Mouse (Mus musculus): ENCODE results near the gene Fcnb. TPM values are rescaled to one million over a fixed set of nuclear protein-coding genes. Genes with fewer than 3 reads are reported as not detected.

Gene Fcnb
- polyA plus RNA-seq, 1 experiment from 2014 or later: 13.1 TPM

DNA sequence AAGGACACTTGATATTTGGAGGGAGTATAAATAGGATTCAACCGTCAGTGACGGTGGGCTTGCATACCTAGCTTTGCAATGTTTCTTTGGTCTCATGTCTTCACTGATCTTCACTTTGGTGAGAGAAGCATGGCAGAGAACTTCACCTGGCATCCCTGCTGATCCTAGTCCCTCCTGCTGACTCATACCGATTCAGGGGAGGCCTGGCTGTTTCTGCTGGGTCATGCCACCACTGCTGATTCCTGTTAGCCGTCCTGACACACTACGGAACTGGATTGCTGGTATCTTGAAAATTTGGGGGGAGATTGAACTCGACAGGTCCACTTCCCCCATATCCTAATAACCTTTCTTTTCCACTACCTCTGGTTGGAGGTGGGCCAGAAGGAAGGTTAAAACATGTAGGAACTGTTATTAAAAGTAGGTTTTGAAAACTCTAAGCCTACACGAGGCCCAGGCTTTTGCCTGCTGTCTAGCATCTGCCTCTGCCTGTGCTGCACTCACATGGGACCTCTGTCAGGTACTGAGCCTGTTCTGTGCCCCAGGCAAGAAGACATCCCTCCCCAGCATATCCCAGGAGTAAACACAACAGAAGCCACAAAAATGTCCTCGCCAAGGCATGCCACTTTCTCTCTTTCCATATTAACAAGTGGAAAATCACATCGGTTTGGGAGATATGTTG, 39.6 kb downstream of the Fcnb start:
- DNase-seq: peak; percentile 59
- Histone ChIP-seq H3K9me3 (replicated peaks) (no peaks in the 10 kb centered on the region), H3K27ac (peak overlapping the region; percentile 86), H3K4me2 (no peak overlapping the region), H3K4me3 (replicated peaks) (no peak overlapping the region), H3K9ac (peak overlapping the region; percentile 50), H3K4me1 (replicated peaks) (peaks cover 43% of the 10 kb centered on the region), H3K27me3 (no peaks in the 10 kb centered on the region), H3K36me3 (no peaks in the 10 kb centered on the region)
- ATAC-seq (ENCODE audit: low read depth): peak; percentile 90
- WGBS (ENCODE audit: insufficient replicate concordance): 74% methylated on average over 9 of the region's 9 CpGs

GRCm38 (mm10) chr2:28040466-28040865, 44.2 kb downstream of the Fcnb start:
- 74% methylated on average over 1 of the region's 1 CpGs for WGBS (ENCODE audit: insufficient replicate concordance)
- H3K27me3 ChIP-seq: no peaks in the 10 kb centered on the region
- H3K36me3 ChIP-seq: peaks cover 8% of the 10 kb centered on the region; the same call in 1 of the 2 replicates
- no peak for DNase-seq
- H3K4me2 ChIP-seq: no peak overlapping the region
- no peak overlapping the region for H3K4me3 ChIP-seq (replicated peaks)
- no peaks in the 10 kb centered on the region for H3K9me3 ChIP-seq (replicated peaks)
- H3K27ac ChIP-seq: no peak overlapping the region
- H3K9ac ChIP-seq: no peak overlapping the region
- peaks cover 21% of the 10 kb centered on the region for H3K4me1 ChIP-seq (replicated peaks)
- no peak for ATAC-seq (ENCODE audit: low read depth)

- Histone ChIP-seq H3K4me2 (no peak overlapping the region), H3K36me3 (peaks cover 8% of the 10 kb centered on the region; the same call in 1 of the 2 replicates), H3K4me1 (replicated peaks) (peaks cover 15% of the 10 kb centered on the region), H3K27me3 (no peaks in the 10 kb centered on the region), H3K27ac (peak overlapping the region; percentile 8; the same call in 1 of the 2 replicates), H3K9me3 (replicated peaks) (no peaks in the 10 kb centered on the region), H3K9ac (no peak overlapping the region), H3K4me3 (replicated peaks) (no peak overlapping the region)
- DNase-seq (no peak), ATAC-seq (ENCODE audit: low read depth) (no peak)
- 83% methylated on average over 10 of the region's 10 CpGs for WGBS (ENCODE audit: insufficient replicate concordance)
These were observed 44.9 kb downstream of the Fcnb start for GRCm38 (mm10) chr2:28039647-28040325.

DNA sequence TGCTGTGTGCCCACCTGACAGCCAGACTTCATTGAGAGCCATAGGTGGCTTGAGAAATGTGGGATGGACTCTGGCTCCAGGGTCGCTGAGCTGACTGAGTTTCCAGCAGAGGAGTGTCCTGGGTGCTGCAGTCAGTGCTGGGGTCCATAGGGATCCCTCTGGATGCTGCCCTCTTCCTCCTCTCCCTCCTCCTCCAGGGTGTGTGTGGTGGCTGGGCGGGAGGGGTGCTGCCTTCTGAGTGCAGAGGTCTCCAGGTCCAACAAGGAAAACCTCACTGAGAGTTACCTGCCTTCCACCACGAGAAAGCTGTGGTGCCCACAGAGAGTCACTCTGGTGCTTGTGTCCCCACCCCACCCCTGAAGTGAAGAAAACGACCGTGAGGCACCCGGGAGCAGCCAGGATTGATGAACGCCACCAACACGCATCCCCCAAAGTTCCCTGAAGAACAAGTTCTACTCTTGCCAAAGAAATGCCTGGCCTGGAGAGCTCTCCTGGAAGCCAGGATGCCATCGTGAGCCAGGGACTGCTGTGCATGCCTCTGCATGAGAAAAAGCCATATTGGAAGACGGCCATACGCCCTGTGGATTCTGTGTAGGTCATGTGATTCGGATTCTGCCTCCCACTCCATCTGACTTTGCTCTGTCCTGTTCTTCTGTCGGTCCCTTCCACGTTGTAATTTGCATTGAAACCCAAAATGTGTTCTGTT, 46.1 kb downstream of the Fcnb start:
- no peak overlapping the region for H3K9ac ChIP-seq
- no peak overlapping the region for H3K27ac ChIP-seq
- no peaks in the 10 kb centered on the region for H3K9me3 ChIP-seq (replicated peaks)
- peaks cover 8% of the 10 kb centered on the region; the same call in 1 of the 2 replicates for H3K36me3 ChIP-seq
- peaks cover 10% of the 10 kb centered on the region for H3K4me1 ChIP-seq (replicated peaks)
- WGBS (ENCODE audit: insufficient replicate concordance): 76% methylated on average over 14 of the region's 14 CpGs
- no peaks in the 10 kb centered on the region for H3K27me3 ChIP-seq
- no peak for ATAC-seq (ENCODE audit: low read depth)
- H3K4me2 ChIP-seq: no peak overlapping the region
- no peak for DNase-seq
- H3K4me3 ChIP-seq (replicated peaks): no peak overlapping the region

DNA sequence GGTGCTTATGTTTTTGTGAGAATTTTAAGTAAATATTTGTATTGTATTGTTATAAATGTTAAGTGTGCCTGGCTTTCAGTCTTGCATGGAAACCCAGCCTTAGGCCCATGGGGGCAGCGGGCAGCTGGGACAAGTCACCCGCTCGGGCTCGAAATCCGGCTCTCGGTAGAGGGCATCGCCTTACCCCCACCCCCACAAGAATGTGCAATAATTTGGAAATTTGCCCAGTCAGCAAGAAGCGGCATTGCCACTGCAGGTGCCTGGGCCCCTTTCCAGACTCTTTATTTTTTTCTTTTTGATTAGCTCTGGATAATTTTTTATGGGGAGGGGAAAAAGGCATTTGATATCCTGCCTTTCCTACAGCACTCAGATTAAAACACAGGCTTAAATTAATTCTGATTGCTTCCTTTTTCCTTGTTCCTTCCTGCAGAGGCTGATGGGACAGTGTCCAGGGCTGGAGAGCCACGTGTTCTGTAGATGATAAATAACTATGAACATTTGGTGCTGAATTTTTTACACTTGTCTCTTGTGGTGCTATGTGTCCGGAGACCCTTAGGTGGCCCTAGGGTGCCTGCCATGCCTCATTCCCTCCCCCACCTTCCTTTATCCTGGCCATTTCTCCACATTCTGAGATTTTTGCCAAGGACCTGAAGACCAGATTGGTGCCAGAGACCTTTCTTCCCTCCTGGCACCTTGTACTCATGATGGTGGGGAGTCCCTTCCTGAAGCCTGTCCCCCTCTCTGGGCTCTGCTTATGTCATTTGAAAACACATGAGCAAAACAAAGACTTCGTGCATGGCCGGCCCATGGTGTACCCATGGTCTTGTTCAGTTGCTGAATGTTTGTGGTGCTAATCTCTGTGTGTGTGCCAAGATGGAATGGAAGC, 46.9 kb downstream of the Fcnb start:
- Histone ChIP-seq H3K27ac (no peak overlapping the region; the same call in 1 of the 2 replicates), H3K4me3 (replicated peaks) (no peak overlapping the region), H3K4me2 (no peak overlapping the region), H3K9ac (no peak overlapping the region), H3K36me3 (peaks cover 8% of the 10 kb centered on the region; the same call in 1 of the 2 replicates), H3K4me1 (replicated peaks) (peaks cover 15% of the 10 kb centered on the region), H3K27me3 (no peaks in the 10 kb centered on the region), H3K9me3 (replicated peaks) (no peaks in the 10 kb centered on the region)
- ATAC-seq (ENCODE audit: low read depth): no peak
- DNase-seq: no peak
- 78% methylated on average over 12 of the region's 12 CpGs for WGBS (ENCODE audit: insufficient replicate concordance)

- peaks cover 8% of the 10 kb centered on the region; the same call in 1 of the 2 replicates for H3K36me3 ChIP-seq
- ATAC-seq (ENCODE audit: low read depth) (no peak), DNase-seq (no peak)
- H3K27ac ChIP-seq: 0 out of 2 replicates have a peak overlapping the region, but pooled peaks have one; percentile 3
- 86% methylated on average over 13 of the region's 13 CpGs for WGBS (ENCODE audit: insufficient replicate concordance)
- H3K4me3 ChIP-seq (replicated peaks): no peak overlapping the region
- H3K4me2 ChIP-seq: no peak overlapping the region
- H3K9me3 ChIP-seq (replicated peaks): no peaks in the 10 kb centered on the region
- H3K4me1 ChIP-seq (replicated peaks): peaks cover 24% of the 10 kb centered on the region
- H3K27me3 ChIP-seq: no peaks in the 10 kb centered on the region
- no peak overlapping the region for H3K9ac ChIP-seq
These were observed 47.9 kb downstream of the Fcnb start for GRCm38 (mm10) chr2:28036788-28037187.

GRCm38 (mm10) chr2:28034011-28034710, 50.5 kb downstream of the Fcnb start:
- H3K4me3 ChIP-seq (replicated peaks): no peak overlapping the region

GRCm38 (mm10) chr2:28032469-28032868, 52.2 kb downstream of the Fcnb start:
- Histone ChIP-seq H3K36me3 (peaks cover 21% of the 10 kb centered on the region), H3K27ac (peak overlapping the region; percentile 82), H3K9ac (peak overlapping the region; percentile 62), H3K9me3 (replicated peaks) (no peaks in the 10 kb centered on the region), H3K4me2 (peak overlapping the region; percentile 42), H3K4me3 (replicated peaks) (no peak overlapping the region), H3K27me3 (no peaks in the 10 kb centered on the region), H3K4me1 (replicated peaks) (peaks cover 45% of the 10 kb centered on the region)
- DNase-seq (no peak), ATAC-seq (ENCODE audit: low read depth) (peak; percentile 84)
- 30% methylated on average over 11 of the region's 11 CpGs for WGBS (ENCODE audit: insufficient replicate concordance)

More at GRCm38 (mm10) chr2:28034011-28034710, 50.5 kb downstream of the Fcnb start:
- H3K36me3 ChIP-seq: peaks cover 8% of the 10 kb centered on the region; the same call in 1 of the 2 replicates
- H3K9ac ChIP-seq: 0 out of 2 replicates have a peak overlapping the region, but pooled peaks have one; percentile 62
- ATAC-seq (ENCODE audit: low read depth): no peak
- WGBS (ENCODE audit: insufficient replicate concordance): 87% methylated on average over 13 of the region's 13 CpGs
- no peak for DNase-seq
- no peaks in the 10 kb centered on the region for H3K27me3 ChIP-seq
- H3K4me2 ChIP-seq: no peak overlapping the region
- H3K4me1 ChIP-seq (replicated peaks): peaks cover 45% of the 10 kb centered on the region
- peak overlapping the region; percentile 82 for H3K27ac ChIP-seq
- H3K9me3 ChIP-seq (replicated peaks): no peaks in the 10 kb centered on the region

- Histone ChIP-seq H3K36me3 (peaks cover 15% of the 10 kb centered on the region), H3K4me2 (peak overlapping the region; percentile 42), H3K9ac (peak overlapping the region; percentile 62), H3K4me1 (replicated peaks) (peaks cover 45% of the 10 kb centered on the region), H3K4me3 (replicated peaks) (no peak overlapping the region), H3K27me3 (no peaks in the 10 kb centered on the region), H3K9me3 (replicated peaks) (no peaks in the 10 kb centered on the region), H3K27ac (peak overlapping the region; percentile 82)
- peak; percentile 51 for ATAC-seq (ENCODE audit: low read depth)
- 39% methylated on average over 9 of the region's 9 CpGs for WGBS (ENCODE audit: insufficient replicate concordance)
- DNase-seq: no peak
These were observed 52.8 kb downstream of the Fcnb start for GRCm38 (mm10) chr2:28031860-28032259.

Data from liver, embryonic 13.5 days (tissue).